In the genomic region with DNA sequence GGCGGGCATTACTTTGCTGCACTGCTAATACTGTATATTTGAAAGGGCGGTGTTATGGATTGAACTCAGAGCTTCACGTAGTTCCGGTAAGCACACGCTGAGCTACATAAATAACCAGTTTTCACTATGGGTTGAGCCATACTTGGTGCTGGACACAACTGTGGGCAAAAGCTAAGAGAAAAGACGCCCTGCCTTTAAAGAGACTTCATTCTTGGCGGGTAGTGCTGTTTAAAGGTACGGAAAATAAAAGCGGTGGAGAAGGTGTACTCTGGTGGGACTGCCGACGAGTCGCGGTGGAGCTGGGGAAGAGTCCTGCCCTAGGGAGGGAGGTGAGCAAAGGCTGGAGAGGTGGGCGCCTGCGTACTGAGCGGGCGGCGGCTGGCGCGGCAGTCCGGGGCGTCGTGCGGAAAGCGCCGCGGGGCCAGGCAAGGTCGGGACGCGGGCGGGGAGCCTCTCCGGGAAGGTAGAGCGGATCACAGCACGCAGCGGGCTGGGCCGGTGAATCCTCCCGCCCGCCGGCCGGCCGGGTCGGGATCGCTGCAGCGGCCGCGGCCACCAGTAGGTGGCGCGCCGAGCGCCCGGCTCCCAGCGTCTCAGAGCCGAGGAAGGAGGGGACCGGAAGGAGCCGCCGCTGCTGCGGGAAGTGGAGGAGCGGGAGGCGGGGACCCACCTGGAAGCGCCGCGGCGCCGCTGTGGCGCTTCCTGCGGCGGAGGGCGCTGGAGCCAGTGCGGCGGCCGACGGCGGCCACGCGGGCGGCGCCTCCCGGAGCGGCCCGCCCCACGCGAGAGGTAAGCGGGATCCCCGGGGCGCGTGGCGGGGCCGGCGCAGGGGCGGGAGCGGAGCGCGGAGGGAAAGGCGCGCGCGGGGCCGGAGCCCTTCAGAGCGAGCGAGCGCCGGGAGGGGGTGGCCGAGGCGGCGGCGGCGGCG, we compare ENCODE assay signal across 8 mouse cellular contexts. TPM values are rescaled to one million over a fixed set of nuclear protein-coding genes. Genes with fewer than 3 reads are reported as not detected.
DNase-seq lines count a peak whose midpoint lies in the region; ATAC-seq and TF ChIP-seq lines count a peak whose summit lies in the region.

Zzz3 (plus strand) TSS at position 124 of the 928 bp plus-strand sequence.

- H3K9me3 ChIP-seq in erythroblast, embryonic 14.5 days (ENCODE audit: control insufficient read depth, low read length), result no peaks in the 10 kb centered on the region
- H3K9me3 ChIP-seq in heart, embryonic 12.5 days (replicated peaks), result no peaks in the 10 kb centered on the region
- H3K9me3 ChIP-seq in kidney, postnatal 0 days (replicated peaks; ENCODE audit: low read length), result no peaks in the 10 kb centered on the region
- no peaks in the 10 kb centered on the region for H3K9me3 ChIP-seq in liver, embryonic 11.5 days (ENCODE audit: control insufficient read depth, low read length)
- no peaks in the 10 kb centered on the region for H3K9me3 ChIP-seq in stomach, embryonic 14.5 days (ENCODE audit: control insufficient read depth, low read depth, low read length)

- H3K36me3 ChIP-seq in C2C12 (ENCODE audit: control insufficient read depth, insufficient read depth), result peaks cover 40% of the 10 kb centered on the region
- peaks cover 58% of the 10 kb centered on the region for H3K36me3 ChIP-seq in erythroblast, embryonic 14.5 days (ENCODE audit: control insufficient read depth)
- peaks cover 17% of the 10 kb centered on the region for H3K36me3 ChIP-seq in heart, embryonic 12.5 days
- peaks cover 5% of the 10 kb centered on the region; the same call in 1 of the 2 replicates for H3K36me3 ChIP-seq in kidney, postnatal 0 days (ENCODE audit: insufficient read depth, low read length)
- peaks cover 13% of the 10 kb centered on the region for H3K36me3 ChIP-seq in liver, embryonic 11.5 days (ENCODE audit: control insufficient read depth, insufficient read depth, low read length)
- peaks cover 10% of the 10 kb centered on the region; the same call in 1 of the 2 replicates for H3K36me3 ChIP-seq in stomach, embryonic 14.5 days (ENCODE audit: control insufficient read depth, insufficient read depth, low read length)

- H3K4me1 ChIP-seq in erythroblast, embryonic 14.5 days (ENCODE audit: control insufficient read depth), result peaks cover 53% of the 10 kb centered on the region
- H3K4me1 ChIP-seq in heart, embryonic 12.5 days (replicated peaks), result peaks cover 32% of the 10 kb centered on the region
- H3K4me1 ChIP-seq in kidney, postnatal 0 days (replicated peaks; ENCODE audit: insufficient read depth, low read length), result peaks cover 10% of the 10 kb centered on the region; the same call in 1 of the 2 replicates
- peaks cover 23% of the 10 kb centered on the region for H3K4me1 ChIP-seq in liver, embryonic 11.5 days (replicated peaks; ENCODE audit: control insufficient read depth, insufficient read depth, low read length)
- H3K4me1 ChIP-seq in stomach, embryonic 14.5 days (ENCODE audit: control insufficient read depth, insufficient read depth, low read length), result peaks cover 13% of the 10 kb centered on the region

- ATAC-seq in heart, embryonic 12.5 days (ENCODE audit: insufficient number of reproducible peaks, low FRiP score), result peak; percentile 92
- peak; percentile 94 for ATAC-seq in kidney, postnatal 0 days (replicated peaks; ENCODE audit: low FRiP score, low read depth)
- ATAC-seq in liver, embryonic 11.5 days (replicated peaks; ENCODE audit: low FRiP score), result peak; percentile 82
- peak; percentile 92 for ATAC-seq in stomach, embryonic 14.5 days (ENCODE audit: insufficient number of reproducible peaks, insufficient read depth, low FRiP score, low read depth)

- H3K9ac ChIP-seq in heart, embryonic 12.5 days, result peak within 1 kb of the TSS; percentile 88
- H3K9ac ChIP-seq in kidney, postnatal 0 days (ENCODE audit: low read depth, low read length), result peak within 1 kb of the TSS; percentile 93
- H3K9ac ChIP-seq in liver, embryonic 11.5 days (ENCODE audit: low read depth, low read length), result peak within 1 kb of the TSS; percentile 93
- peak within 1 kb of the TSS; percentile 87 for H3K9ac ChIP-seq in stomach, embryonic 14.5 days (replicated peaks; ENCODE audit: low read depth, low read length)

- peak; percentile 77 for TF ChIP-seq POLR2A in brain, embryonic 14.5 days (IDR thresholded peaks at IDR 0.05; ENCODE audit: borderline replicate concordance, extremely low read depth, insufficient read depth, insufficient read length, poor library complexity, severe bottlenecking)

- no peaks in the 10 kb centered on the region for H3K27me3 ChIP-seq in C2C12 (ENCODE audit: control insufficient read depth, insufficient read depth, insufficient read length)
- no peaks in the 10 kb centered on the region for H3K27me3 ChIP-seq in erythroblast, embryonic 14.5 days (ENCODE audit: control insufficient read depth)
- no peaks in the 10 kb centered on the region for H3K27me3 ChIP-seq in heart, embryonic 12.5 days (replicated peaks)
- H3K27me3 ChIP-seq in kidney, postnatal 0 days (ENCODE audit: insufficient read depth, low read length), result no peaks in the 10 kb centered on the region
- H3K27me3 ChIP-seq in liver, embryonic 11.5 days (replicated peaks; ENCODE audit: control insufficient read depth, insufficient read depth, low read length), result no peaks in the 10 kb centered on the region
- no peaks in the 10 kb centered on the region for H3K27me3 ChIP-seq in stomach, embryonic 14.5 days (ENCODE audit: control insufficient read depth, insufficient read depth, low read length)

- TF ChIP-seq CTCF in C2C12 (IDR thresholded peaks at IDR 0.05; ENCODE audit: control insufficient read depth, insufficient read depth, insufficient read length), result peak; percentile 94
- TF ChIP-seq CTCF in brain, embryonic 14.5 days (IDR thresholded peaks at IDR 0.05; ENCODE audit: borderline replicate concordance, extremely low read depth, insufficient read depth, insufficient read length), result peak; percentile 86
- peak; percentile 81 for TF ChIP-seq CTCF in kidney, postnatal 0 days (IDR thresholded peaks at IDR 0.05; ENCODE audit: low read depth)

- DNase-seq in brain, embryonic 14.5 days (ENCODE audit: low read depth), result peak; percentile 96
- peak; percentile 96 for DNase-seq in kidney, postnatal 0 days (ENCODE audit: low spot score)
- peak; percentile 91 for DNase-seq in liver, embryonic 11.5 days (ENCODE audit: low spot score)
- DNase-seq in naive thymus-derived CD4-positive, alpha-beta T cell, adult 2 months (ENCODE audit: low read depth), result peak; percentile 94

- peak within 1 kb of the TSS; percentile 89 for H3ac ChIP-seq in C2C12 (ENCODE audit: control insufficient read depth, insufficient read length, low read depth)

- peaks cover 39% of the 10 kb centered on the region for H3K79me3 ChIP-seq in C2C12 (ENCODE audit: low read depth)

- peak within 1 kb of the TSS; percentile 93 for H3K4me2 ChIP-seq in heart, embryonic 12.5 days
- peak within 1 kb of the TSS; percentile 66 for H3K4me2 ChIP-seq in kidney, postnatal 0 days (ENCODE audit: low read length)
- H3K4me2 ChIP-seq in liver, embryonic 11.5 days, result peak within 1 kb of the TSS; percentile 91
- peak within 1 kb of the TSS; percentile 75 for H3K4me2 ChIP-seq in stomach, embryonic 14.5 days (replicated peaks; ENCODE audit: low read depth, low read length)

- H3K4me3 ChIP-seq in C2C12 (ENCODE audit: insufficient read depth, poor library complexity, severe bottlenecking), result peak within 1 kb of the TSS; percentile 83
- peak within 1 kb of the TSS; percentile 99 for H3K4me3 ChIP-seq in erythroblast, embryonic 14.5 days (replicated peaks)
- H3K4me3 ChIP-seq in heart, embryonic 12.5 days, result peak within 1 kb of the TSS; percentile 82
- peak within 1 kb of the TSS; percentile 73 for H3K4me3 ChIP-seq in kidney, postnatal 0 days (replicated peaks; ENCODE audit: low read depth, low read length)
- peak within 1 kb of the TSS; percentile 91 for H3K4me3 ChIP-seq in liver, embryonic 11.5 days (ENCODE audit: low read depth, low read length)
- H3K4me3 ChIP-seq in stomach, embryonic 14.5 days (ENCODE audit: low read depth, low read length), result peak within 1 kb of the TSS; percentile 82

- WGBS in heart, embryonic 12.5 days, result under 1% methylated on average over 96 of the region's 108 CpGs
- under 1% methylated on average over 100 of the region's 108 CpGs for whole genome bisulfite sequencing in kidney, postnatal 0 days
- WGBS in liver, embryonic 11.5 days, result under 1% methylated on average over 107 of the region's 108 CpGs
- under 1% methylated on average over 75 of the region's 108 CpGs for WGBS in stomach, embryonic 14.5 days

- H3K27ac ChIP-seq in heart, embryonic 12.5 days (ENCODE audit: poor library complexity, severe bottlenecking), result peak within 1 kb of the TSS; percentile 99
- peak within 1 kb of the TSS; percentile 98 for H3K27ac ChIP-seq in kidney, postnatal 0 days
- peak within 1 kb of the TSS; percentile 99 for H3K27ac ChIP-seq in liver, embryonic 11.5 days (ENCODE audit: low read depth, low read length)
- H3K27ac ChIP-seq in stomach, embryonic 14.5 days (ENCODE audit: low read length), result peak within 1 kb of the TSS; percentile 99

- H3K79me2 ChIP-seq in C2C12 (ENCODE audit: control insufficient read depth, insufficient read depth), result peaks cover 57% of the 10 kb centered on the region

TF ChIP-seq in C2C12, 6 proteins besides CTCF, POLR2A, EP300 and RAD21:
- no peak for TF ChIP-seq USF1 (IDR thresholded peaks at IDR 0.05; ENCODE audit: low read depth)
- no peak for TF ChIP-seq MYOD1 (IDR thresholded peaks at IDR 0.05; ENCODE audit: control insufficient read depth, insufficient read length, low read depth)
- TF ChIP-seq FOSL1 (IDR thresholded peaks at IDR 0.05; ENCODE audit: insufficient read depth, low read length, poor library complexity, severe bottlenecking), result no peak
- TF ChIP-seq MYOG (IDR thresholded peaks at IDR 0.05; ENCODE audit: control insufficient read depth, extremely low read depth, insufficient read length), result no peak
- TF ChIP-seq CEBPB (IDR thresholded peaks at IDR 0.05; ENCODE audit: low read depth), result no peak
- TF ChIP-seq MAX (IDR thresholded peaks at IDR 0.05), result peak; percentile 54
TF ChIP-seq in C2C12: peak in this region for 1.

RNA-seq across cellular contexts. Expression of gene Zzz3, which starts in this region (rescaled TPM):
- 7.6 TPM for polyA plus RNA-seq in C2C12 (2012; fragmentation: generic; extraction: Trizol)
- 31.6 and 33.7 TPM in 2 replicates for polyA plus RNA-seq in brain, embryonic 14.5 days (2012; rRNA removed)
- polyA plus RNA-seq in erythroblast, embryonic 14.5 days (2012), result 0.25 and 0.35 TPM in 2 replicates
- polyA plus RNA-seq in heart, embryonic 12.5 days (2016; fragmentation: Nextera tagmentation; extraction: Ambion mirVana), result 37.4 and 38.8 TPM in 2 replicates
- 44.4 and 46.3 TPM in 2 replicates for polyA plus RNA-seq in kidney, postnatal 0 days (2015; fragmentation: Nextera tagmentation; extraction: Ambion mirVana)
- 45.5 and 45.7 TPM in 2 replicates for polyA plus RNA-seq in liver, embryonic 11.5 days (2014; fragmentation: Nextera tagmentation; extraction: Ambion mirVana)
- polyA plus RNA-seq in stomach, embryonic 14.5 days (2014; fragmentation: Nextera tagmentation; extraction: Ambion mirVana), result 53.7 and 63.3 TPM in 2 replicates

Comparison
In these comparisons a context has a peak if more than half of its experiments do, and no peak if none do; other contexts are left out.
1. Peak in every context shown above with its lines: DNase-seq, ATAC-seq, H3K4me3 ChIP-seq and H3K27ac ChIP-seq.